Mouse (Mus musculus): ENCODE measurements around the gene Klf16.

The Klf16 gene

DNA sequence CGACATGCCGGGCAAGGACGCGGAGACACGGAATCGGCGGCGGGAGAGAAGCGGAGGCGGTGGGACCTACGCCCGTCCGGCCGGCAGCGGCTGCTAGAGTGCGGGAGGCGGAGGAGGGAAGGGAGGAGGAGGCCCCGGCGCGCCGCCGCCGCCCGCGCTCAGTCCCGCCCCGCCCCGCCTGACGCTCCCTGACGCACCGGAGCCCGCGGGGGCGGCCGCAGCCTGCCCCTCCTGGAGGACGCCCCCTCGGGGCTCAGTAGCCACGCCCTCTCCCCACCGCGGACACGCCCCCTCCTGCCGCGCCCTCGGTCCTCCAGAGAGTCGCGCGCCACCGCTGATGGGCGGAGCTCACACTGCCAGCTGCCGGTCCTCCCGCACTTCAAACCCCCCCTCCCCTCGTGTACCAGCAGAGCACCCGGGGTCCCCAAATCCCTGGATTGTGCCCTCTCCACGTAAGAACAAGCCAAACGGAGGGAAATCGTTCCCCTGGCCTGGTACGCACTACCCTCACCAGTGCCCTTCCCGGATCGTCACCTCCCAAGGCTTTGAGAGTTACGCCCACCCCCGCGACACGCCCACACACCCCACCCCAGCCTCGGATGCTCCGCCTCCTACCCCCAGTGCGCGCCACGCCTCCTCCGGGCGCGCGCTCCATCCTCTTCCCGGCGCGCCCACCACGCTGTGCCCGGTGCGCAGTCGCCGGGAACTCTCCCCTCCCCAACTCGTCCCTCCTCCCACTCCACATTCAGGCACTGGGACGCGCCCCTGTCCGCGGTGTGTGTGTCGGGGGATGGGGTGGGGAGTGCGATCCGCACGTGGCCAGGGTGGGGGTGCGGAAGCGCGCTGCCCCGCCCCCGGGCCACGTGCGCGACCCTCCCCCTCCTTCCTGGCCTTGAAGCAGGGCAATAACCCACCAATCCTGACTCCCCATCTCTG lies at the start of gene Klf16:
Gene Klf16, minus strand, starts transcription at position 127 of the 936 bp plus-strand sequence.
- in situ Hi-C loops (cut with MboI, MseI): loop anchor here (5.0 to 10.0 kb wide), 3 partner anchors 45 to 110 kb away; partner anchors contain the start of gene Csnk1g2 (in 1 of the 2)

DNA sequence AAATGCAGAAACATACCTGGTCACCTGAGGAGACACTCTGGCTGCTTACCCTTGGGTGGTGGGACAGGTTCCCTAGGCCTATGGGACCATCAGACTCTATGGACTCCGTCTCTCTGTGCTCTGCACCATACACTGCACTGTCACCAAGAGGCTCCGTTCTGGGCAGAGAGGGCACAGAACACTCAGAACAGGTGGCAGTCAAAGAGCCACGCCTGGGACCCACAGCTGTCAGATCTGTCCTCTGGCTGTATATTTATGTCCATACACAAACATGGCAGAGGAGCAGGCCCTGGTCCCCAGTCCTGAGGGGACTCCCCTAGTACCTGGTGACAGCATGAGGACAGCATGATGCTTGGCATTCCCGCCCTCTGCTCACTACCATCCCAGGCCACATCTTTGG lies 48.6 kb upstream of the Klf16 start:
- in situ Hi-C loops (cut with MboI, MseI): no loop called here

DNA sequence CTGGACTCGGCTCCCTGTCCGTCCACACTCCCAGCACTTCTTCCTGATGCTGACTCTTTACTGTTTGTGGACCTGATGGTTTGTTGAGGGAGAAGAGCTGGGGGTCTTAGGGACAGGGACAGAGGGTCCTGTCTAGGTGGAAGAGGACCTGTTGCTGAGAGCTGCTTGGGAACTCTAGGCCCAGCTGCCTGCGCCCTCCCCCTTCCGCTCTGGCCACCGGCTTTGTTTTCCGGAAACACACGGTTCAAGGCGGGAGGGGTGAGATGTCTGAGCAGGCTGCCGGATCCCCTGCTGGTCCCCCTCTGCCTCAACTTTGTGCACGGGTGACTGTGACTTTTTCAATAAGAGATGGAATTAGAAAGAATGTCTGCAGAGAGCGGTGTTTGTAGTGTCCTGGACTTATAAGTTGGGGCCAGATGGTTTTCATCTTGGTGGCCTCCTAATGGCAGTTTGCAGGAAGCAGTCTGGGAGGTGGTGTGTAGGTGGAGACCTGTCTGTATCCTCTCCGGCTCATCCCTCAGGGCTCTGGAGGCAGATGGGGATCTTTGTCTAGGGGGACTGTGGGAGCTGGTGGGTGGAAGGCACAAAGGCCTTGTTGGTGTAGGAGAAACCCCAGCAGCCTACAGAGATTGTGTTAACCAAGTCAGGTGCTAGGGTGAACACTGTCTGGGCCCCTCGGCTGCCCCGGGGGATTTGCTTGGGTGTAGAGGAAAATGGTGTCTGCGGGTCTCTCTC lies 46.5 kb upstream of the Klf16 start:
- in situ Hi-C loops (cut with MboI, MseI): loop anchor here in 1 of 2 experiments (5.0 kb wide), 1 partner anchor 46 kb away; the partner anchor contains the start of gene Klf16

DNA sequence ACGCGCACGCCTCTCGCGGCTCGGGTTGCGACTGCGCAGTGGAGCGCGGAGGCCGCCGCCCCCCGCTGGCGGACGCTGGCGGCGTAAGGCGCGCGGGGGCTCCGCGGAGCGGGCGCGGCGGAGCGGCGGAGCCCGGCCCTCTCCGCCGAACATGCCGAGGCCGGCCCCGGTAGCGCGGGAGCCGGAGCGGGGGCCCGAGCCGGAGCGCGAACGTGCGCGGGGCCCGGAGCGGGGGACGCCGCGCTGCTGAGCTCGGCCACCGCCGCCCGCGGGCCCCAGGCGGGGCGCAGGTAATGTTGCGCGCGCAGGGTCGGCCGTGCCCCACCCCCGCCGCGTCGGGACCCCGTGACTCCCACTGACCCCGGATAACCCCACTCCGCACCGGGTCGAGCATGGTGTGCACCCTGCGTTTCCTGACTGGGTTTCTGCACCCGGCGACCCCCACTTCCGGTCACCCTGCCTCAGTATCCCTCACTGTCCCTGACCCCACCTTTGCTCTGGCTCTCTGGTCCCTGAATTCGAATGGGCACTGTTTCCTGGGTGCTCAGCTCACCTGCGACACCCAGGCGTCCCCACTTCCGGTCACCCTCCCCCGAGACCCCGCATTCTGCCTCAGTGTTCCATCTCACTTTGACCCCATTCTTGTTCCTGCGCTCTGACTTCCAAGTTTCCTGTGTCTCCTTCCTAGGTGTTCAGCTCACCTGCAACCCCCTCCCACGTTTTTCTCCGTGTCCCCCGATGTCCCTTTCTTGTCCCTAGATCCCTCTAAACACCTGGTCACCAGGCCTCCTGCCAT lies 45.7 kb upstream of the Klf16 start, which contains the start of gene Csnk1g2:
Gene Csnk1g2, plus strand, starts transcription at position 178 of the 796 bp plus-strand sequence.
- in situ Hi-C loops (cut with MboI, MseI): loop anchor here in 1 of 2 experiments (5.0 kb wide), 1 partner anchor 46 kb away; the partner anchor contains the start of gene Klf16

DNA sequence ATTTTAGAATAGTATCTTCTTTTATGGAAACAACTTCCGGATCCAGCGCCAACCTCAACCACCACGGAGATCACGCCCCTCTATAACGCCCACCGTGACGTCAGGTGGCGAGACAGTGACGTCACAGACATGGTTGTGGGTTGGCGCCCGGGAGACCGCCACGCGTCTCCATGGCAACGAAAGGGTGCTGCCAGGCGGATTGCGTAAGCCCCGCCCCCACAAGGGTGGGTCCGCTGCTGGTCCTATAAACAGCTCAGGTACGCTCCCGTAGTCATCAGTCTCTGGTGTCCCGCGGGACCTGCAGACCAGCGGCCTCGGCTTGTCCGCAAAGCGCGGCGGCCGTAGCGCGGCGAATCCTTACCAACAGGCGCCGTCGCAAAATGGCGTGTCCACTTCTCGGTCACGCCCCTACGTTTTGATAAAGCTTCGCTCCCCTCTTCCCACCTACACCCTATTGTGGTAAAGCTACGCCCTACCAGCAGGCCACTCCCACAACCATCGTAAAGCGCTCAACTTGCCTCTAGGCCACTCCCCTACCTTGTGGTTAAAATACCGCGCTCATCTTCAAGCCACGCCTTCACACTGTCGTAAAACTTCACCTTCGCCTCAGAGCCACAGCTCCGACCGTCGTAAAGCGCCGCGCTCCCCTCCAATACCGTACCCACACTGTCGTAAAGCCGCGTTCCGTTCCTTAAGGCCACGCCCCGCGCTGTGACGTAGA lies 45.0 kb upstream of the Klf16 start:
- in situ Hi-C loops (cut with MboI, MseI): loop anchor here in 1 of 2 experiments (5.0 kb wide), 1 partner anchor 45 kb away; the partner anchor contains the start of gene Klf16

DNA sequence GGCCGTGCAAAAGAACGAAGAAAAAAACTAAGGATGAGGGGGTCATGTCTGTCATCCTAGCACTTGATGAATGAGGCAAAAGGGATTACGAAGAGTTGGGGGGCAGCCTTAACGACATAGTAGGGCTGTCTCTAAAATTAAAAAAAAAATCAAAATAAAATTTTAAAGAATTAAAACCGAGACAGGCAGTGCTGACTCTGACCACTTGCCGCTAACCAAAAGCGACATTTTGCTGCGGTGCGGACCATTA lies 44.5 kb upstream of the Klf16 start:
- in situ Hi-C loops (cut with MboI, MseI): loop anchor here in 1 of 2 experiments (5.0 kb wide), 1 partner anchor 44 kb away; the partner anchor contains the start of gene Klf16

DNA sequence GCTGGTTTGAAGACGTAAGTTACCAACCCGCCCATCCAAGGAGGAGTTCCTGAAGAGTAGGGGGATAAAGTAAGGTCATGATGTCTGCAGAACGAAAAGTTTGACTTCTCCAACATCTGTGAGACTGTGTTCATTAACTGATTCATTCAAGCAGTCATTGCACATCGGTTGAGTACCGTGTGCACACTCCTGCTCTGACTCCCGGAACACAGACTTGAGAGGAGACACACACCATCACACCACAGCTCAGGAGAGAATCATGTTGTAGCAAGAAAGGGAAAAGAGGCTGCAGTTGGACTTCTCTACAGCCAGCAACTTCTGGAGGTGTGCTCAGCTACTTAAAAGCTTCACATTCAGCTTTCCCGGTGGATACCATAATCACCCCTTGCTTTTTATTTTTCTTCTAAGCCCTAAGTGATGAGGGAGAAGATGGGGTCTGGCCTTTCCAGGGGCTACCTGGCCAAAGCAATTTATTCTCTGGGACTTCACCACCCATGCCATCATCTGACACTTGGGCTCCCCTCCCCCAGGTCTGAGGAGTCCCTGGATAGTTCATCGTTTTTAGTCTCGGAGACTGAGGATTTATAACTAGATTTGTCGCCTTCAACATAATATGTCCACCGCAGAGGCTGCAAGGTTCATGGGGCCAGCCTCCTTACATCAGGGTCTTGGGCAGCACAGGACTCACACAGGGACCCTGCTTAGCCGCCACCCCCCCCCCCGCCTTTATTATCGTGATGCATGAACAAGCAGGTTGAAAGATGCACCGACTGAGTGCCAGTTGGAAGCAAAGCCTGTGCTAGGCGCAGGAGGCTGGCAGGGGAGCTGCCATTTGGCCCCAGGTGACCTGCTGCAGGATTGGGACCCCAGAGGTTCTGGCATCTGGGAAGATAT lies 43.9 kb upstream of the Klf16 start:
- in situ Hi-C loops (cut with MboI, MseI): loop anchor here in 1 of 2 experiments (5.0 kb wide), 1 partner anchor 44 kb away; the partner anchor contains the start of gene Klf16

DNA sequence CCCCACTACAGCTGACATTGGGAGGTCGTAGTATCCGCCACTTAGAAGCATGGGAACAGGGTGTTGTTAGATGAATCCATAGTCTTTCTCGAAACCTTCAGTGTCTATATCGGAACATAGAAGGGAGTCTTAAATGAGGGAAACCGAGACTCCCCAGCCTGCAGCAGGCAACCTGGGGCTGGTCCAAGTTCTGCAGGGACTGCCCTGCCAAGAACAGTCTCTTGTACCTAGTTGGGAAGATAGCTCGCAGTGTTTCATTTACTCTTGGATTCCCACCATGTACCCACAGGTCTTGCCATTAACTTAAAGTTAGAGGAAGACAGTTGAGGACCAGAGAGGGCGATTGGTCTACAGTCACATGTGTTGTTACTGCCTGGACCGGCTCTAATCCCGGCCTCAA lies 43.2 kb upstream of the Klf16 start:
- in situ Hi-C loops (cut with MboI, MseI): loop anchor here in 1 of 2 experiments (5.0 kb wide), 1 partner anchor 43 kb away; the partner anchor contains the start of gene Klf16

DNA sequence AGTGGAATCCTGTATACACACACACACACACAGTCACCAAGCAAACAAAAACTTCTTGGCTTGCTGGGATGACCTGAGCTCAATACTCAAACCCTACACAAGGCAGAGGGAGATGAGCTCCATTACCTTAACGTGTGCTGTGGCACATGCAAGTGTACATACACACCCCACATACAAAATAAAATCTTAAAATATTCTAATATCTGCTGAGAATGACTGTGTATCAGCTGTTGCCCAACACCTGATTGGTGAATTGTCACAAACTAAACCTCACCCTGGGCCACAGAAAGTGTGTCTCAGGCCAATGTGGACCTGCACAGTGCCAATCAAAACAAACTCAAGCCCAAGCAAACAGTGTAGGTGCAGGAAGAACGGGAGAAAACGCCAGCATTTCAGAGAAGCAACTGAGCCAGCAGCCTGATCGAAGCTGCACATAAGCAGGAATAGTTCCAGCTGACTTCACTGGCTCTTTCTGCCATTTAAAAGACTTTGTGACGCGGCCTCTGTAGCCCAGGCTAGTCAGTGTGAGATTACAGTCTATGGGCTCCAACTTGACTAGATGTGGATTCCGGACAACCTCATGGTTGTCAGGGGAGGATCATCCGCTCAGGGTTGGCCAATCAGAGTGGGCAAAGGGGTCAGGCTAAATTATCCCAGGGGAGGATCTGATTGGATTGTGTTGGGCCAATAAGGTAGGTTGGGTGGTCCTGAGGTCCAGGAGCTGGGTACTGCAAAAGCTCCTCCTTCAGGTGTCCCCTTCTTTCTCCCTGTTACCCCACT lies 42.5 kb upstream of the Klf16 start:
- in situ Hi-C loops (cut with MboI, MseI): loop anchor here in 1 of 2 experiments (5.0 kb wide), 1 partner anchor 42 kb away; the partner anchor contains the start of gene Klf16

DNA sequence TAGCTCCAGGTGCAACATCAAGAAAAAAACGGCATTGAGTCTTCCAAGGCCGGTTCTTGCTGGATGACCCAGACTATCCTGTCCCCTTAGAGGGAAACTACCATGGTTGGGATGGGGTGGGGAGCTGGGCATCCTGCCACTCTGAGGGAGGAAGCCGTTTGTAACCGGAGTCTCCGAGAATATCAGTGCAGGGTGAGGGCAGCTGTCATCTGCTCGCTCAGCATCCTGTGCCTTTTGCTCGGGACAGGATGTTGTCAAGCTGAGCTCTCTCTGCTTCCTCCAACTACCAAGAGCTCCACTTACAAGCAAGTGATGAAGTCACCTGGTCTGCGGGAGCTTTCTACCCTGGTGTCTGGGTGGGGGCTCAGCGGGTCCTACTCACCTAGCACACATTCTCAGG lies 41.1 kb upstream of the Klf16 start:
- in situ Hi-C loops (cut with MboI, MseI): no loop called here

DNA sequence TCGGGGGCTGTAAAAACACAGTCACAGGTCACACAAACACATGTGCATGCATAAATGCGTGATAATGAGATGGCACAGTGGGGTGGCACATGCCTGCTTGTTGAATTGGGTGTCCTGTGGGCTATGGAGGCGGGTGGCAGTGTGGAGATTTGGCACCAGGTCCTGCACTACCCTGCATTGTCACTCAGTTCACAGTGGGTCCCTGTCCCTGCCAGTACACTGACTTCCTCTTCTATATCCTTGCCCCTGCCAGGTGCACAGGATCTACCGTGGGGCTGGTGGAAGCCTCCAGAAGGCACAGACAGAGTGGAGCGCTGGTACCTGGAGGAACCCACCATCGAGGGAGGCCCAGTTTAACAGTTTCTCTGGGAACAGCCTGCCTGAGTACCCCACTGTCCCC lies 37.2 kb upstream of the Klf16 start:
- in situ Hi-C loops (cut with MboI, MseI): no loop called here

DNA sequence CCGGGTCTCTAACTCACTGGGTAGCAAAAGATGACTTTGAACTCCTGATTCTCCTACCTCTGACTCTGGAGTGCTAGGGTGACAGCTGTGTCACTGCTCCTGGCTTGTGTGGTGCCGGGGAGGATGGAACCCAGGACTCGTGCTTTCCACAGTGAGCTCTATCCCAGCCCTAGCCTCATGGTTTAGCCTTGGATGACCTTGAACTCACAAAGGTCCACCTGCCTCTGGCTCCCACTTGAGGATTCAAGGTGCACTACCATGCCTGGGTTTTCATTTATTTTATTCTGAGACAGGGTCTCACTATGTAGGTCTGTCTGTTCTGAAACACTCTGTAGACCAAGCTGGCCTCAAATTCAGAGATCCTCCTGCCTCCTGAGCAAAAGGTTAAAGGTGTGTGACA lies 36.7 kb upstream of the Klf16 start:
- in situ Hi-C loops (cut with MboI, MseI): no loop called here

DNA sequence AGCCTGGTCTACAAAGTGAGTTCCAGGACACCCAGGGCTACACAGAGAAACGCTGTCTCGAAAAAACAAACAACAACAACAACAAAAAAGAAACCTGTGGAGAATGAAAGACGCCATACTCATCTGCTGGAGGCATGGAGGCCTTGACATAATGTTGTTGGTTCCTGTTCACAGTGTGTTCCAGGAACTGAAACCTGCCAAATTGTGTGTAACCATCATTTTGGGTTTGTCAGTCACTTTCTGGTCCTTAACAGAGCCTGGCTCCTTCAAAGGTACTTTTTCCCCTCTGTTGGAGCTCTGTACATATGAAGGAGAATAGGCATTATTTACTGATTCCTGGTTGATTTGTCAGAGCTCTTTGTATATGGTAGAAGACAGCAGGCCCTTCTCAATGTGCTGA lies 34.8 kb upstream of the Klf16 start:
- in situ Hi-C loops (cut with MboI, MseI): no loop called here

DNA sequence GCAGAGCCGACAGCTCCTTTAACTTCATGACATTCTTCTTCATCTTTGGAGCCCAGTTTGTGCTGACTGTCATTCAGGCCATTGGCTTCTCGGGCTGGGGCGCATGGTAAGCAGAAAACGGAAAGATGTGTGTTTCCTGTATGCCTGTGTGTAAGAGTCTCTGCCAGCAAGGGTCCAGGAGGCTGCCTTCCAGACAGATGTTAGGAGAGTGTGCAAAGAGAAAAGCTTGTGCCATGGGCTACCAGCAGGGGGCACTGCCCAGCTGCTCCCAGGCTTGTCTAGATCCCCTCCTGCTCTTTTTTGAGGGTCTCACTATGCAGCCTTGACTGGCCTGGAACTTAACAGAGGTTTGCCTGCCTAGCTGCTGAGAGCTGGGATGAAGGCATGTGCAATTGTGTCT lies 33.9 kb upstream of the Klf16 start:
- in situ Hi-C loops (cut with MboI, MseI): no loop called here

DNA sequence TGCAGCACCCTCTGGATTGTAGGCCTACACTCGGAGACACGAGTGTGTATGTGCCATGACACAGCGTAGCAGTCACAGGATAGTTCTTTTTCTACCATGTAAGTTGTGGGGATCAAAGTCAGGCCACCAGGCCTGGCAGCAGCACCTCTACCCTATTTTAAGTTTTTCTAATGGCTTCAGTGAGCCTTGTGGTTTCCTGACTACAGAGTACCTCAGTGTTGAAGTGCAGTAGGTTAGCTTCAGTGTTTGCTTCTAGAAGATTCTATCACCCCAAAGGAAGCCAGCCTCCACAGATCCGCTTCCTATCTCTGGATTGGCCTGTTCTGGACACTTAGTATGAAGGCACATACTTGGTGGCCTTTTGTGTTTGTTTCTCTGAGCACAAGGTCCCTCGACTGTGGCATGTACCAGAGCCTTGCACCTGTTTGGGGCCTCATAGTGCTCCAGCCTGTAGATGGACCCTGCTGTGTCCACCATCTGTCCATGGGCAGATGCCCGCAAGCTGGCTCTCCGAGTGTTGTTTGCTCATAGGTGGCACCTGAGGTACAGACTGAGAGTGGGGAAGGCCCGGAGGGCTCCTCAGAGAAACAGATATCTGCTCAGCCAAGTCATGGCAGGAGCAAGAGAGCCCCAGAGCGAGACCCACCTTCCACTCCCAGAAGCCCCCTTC lies 33.1 kb upstream of the Klf16 start:
- in situ Hi-C loops (cut with MboI, MseI): no loop called here

DNA sequence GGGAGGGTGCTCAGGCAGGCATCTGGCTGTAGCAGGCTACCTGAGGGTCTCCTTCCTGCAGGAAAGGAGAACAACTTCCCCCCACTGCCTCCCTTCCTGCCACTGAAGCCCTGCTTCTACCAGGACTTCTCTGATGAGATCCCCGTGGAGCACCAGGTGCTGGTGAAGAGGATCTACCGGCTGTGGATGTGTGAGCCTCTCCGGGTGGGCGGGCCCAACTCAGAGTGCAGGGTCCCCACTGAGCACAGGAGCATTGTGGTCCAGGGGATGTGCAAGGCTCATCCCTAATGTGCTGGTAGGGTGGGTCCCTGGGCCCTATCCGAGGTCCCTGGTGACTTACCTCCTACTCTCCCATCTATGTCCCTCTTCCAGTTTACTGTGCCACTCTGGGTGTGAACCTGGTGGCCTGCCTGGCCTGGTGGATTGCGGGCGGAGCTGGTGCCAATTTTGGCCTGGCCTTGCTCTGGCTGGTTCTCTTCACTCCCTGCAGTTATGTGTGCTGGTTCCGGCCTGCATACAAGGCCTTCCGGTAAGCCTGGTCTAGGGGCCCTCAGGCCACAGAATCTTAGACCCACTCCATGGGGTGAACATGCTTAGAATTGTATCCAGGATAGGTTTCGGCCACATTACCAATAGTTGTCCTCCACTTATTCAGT lies 32.3 kb upstream of the Klf16 start:
- in situ Hi-C loops (cut with MboI, MseI): loop anchor here in 1 of 2 experiments (5.0 kb wide), 1 partner anchor 78 kb away; no protein-coding TSS in a partner anchor

DNA sequence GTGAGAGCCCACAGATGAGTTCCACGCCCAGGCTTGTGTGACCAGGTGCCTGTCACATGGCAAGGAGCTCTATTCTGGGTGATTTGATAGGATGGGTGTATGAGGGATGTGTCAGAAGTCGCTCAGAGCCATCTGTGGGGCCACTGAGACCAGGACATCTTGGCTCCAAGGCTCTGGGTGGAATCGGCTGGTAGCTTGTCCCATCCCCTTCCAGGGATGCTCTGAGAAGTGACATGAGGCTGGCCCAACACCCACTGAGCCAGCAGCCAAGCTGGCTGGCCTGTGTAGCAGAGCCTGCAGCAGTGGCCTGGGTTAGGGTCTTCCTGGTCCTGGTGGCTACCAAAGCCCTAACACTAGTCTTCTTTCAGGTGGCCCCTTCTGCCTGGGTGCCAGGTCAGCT lies 31.3 kb upstream of the Klf16 start:
- in situ Hi-C loops (cut with MboI, MseI): loop anchor here in 1 of 2 experiments (5.0 kb wide), 1 partner anchor 79 kb away; no protein-coding TSS in a partner anchor

Measured in T-helper 17 cell (primary cell).